ENCODE assay signal across 14 mouse cellular contexts in genomic region chr10:76816436-76816835, GRCm38 (mm10).
DNase-seq lines count a peak whose midpoint lies in the region; ATAC-seq lines count a peak whose summit lies in the region.
"Had no signal": no experiment of that assay in that cellular context is flagged by ENCODE, and none has a peak within 500 bp of the region (broad histone marks: within the 10 kb centered on the region; RNA-seq: fewer than 3 reads in every experiment).

No protein-coding gene starts in this region.

- no peak overlapping the region for H3K4me3 ChIP-seq in embryonic facial prominence, embryonic 12.5 days
- H3K4me3 ChIP-seq in midbrain, embryonic 14.5 days (replicated peaks; ENCODE audit: low read depth, low read length): no peak overlapping the region
- H3K4me3 ChIP-seq: myocyte had no signal

- H3K9me3 ChIP-seq in embryonic facial prominence, embryonic 12.5 days: no peaks in the 10 kb centered on the region
- H3K9me3 ChIP-seq in midbrain, embryonic 14.5 days (ENCODE audit: control insufficient read depth, low read length): no peaks in the 10 kb centered on the region

- DNase-seq in heart, adult 11 months: peak; percentile 74
- DNase-seq in heart, postnatal 10 days: no peak
- DNase-seq in cerebellum, adult 18-20 months: peak; percentile 57 to 61
- peak; percentile 65 for DNase-seq in midbrain, embryonic 14.5 days
- DNase-seq in frontal cortex, adult 2 months (ENCODE audit: extremely low spot score in 1 of 2, low spot score in 1 of 2): no peak
- DNase-seq in liver: no peak
- no peak for DNase-seq in thymus, postnatal 36 days
- DNase-seq: kidney, postnatal 14 days; lung, embryonic 14.5 days; right cerebral cortex, postnatal 25 days had no signal

- no peak overlapping the region for H3K4me2 ChIP-seq in embryonic facial prominence, embryonic 12.5 days (replicated peaks)
- H3K4me2 ChIP-seq in midbrain, embryonic 14.5 days (ENCODE audit: low read length): no peak overlapping the region
- H3K4me2 ChIP-seq: lung, embryonic 14.5 days had no signal

- WGBS in embryonic facial prominence, embryonic 12.5 days: 24% methylated on average over 7 of the region's 7 CpGs
- 12% methylated on average over 7 of the region's 7 CpGs for WGBS in midbrain, embryonic 14.5 days

- no peak overlapping the region for H3K9ac ChIP-seq in embryonic facial prominence, embryonic 12.5 days
- H3K9ac ChIP-seq in midbrain, embryonic 14.5 days (replicated peaks; ENCODE audit: low read length): no peak overlapping the region
- H3K9ac ChIP-seq: lung, embryonic 14.5 days had no signal

- intact Hi-C loops in heart, postnatal 10 days (cut with DNase I): no loop called here

- no peaks in the 10 kb centered on the region for H3K36me3 ChIP-seq in embryonic facial prominence, embryonic 12.5 days
- H3K36me3 ChIP-seq in midbrain, embryonic 14.5 days (ENCODE audit: control insufficient read depth, insufficient read depth, low read length): no peaks in the 10 kb centered on the region

- no peaks in the 10 kb centered on the region for H3K27me3 ChIP-seq in embryonic facial prominence, embryonic 12.5 days
- no peaks in the 10 kb centered on the region for H3K27me3 ChIP-seq in midbrain, embryonic 14.5 days (ENCODE audit: control insufficient read depth, insufficient read depth, low read length)
- H3K27me3 ChIP-seq: Patski had no signal

- H3K4me1 ChIP-seq in embryonic facial prominence, embryonic 12.5 days: peaks cover 6% of the 10 kb centered on the region
- H3K4me1 ChIP-seq in midbrain, embryonic 14.5 days (ENCODE audit: control insufficient read depth, insufficient read depth, low read length): peaks cover 24% of the 10 kb centered on the region

- H3K27ac ChIP-seq in embryonic facial prominence, embryonic 12.5 days: no peak overlapping the region
- peak overlapping the region; percentile 64 for H3K27ac ChIP-seq in midbrain, embryonic 14.5 days (replicated peaks; ENCODE audit: low read depth, low read length)
- H3K27ac ChIP-seq: stomach, postnatal 0 days had no signal

- ATAC-seq in embryonic facial prominence, embryonic 12.5 days (ENCODE audit: insufficient number of reproducible peaks, insufficient read depth, low FRiP score, low TSS enrichment): peak; percentile 52; the same call in 1 of the 2 replicates
- ATAC-seq in midbrain, embryonic 14.5 days (ENCODE audit: low FRiP score, low TSS enrichment): peak; percentile 58; the same call in 1 of the 2 replicates
- ATAC-seq: Patski had no signal

Comparison
In these comparisons a context has a peak if more than half of its experiments do, and no peak if none do; other contexts are left out.
1. DNase-seq: peak in heart, adult 11 months (single experiment), cerebellum, adult 18-20 months (2 of 2) and midbrain, embryonic 14.5 days (single experiment); none in heart, postnatal 10 days (0 of 2), frontal cortex, adult 2 months (0 of 2), liver (single experiment) and thymus, postnatal 36 days (0 of 2).